Mouse (Mus musculus) E14TG2a.4 (cell line): ENCODE results near the gene Kirrel3.

Experiments used
- CTCF ChIP-seq: conservative IDR thresholded peaks from 2 replicates; pipeline ENCODE4 v1.5.1; 2014; ENCODE audit warnings: low read length
- POU5F1 ChIP-seq: IDR thresholded peaks from 2 replicates; pipeline ENCODE4 v1.6.1; 2014; ENCODE audit warnings: low read length, borderline replicate concordance

DNA sequence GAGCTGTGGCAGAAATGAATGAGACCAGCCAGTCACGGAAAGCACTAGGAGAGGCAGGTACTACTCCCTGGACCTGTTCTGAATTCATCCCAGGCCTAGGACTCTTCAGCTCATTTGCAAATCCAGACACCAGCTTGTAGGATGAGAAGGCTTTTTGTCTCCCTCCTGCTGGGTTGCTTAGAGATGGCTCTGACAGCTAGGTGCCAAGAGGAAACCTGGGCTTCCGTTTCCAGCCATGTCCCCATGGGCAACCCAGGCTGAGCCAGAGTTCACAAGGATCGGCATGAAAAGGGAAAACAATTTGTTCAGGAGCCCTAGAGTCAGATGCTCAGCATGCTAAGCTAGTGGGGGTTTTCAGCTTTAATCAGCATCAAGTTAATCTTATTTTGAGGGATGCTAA, 166.6 kb downstream of the Kirrel3 start:
- TF ChIP-seq CTCF = no peak
- no peak for TF ChIP-seq POU5F1
